Mouse (Mus musculus) heart, embryonic 14.5 days (tissue): ENCODE data around the gene Sfxn5. TPM values are rescaled to one million over a fixed set of nuclear protein-coding genes. Genes with fewer than 3 reads are reported as not detected.

Experiments
- ATAC-seq: fragments of 200-750 bp; cut with Nextera tagmentation; 2 replicates; pipeline ENCODE4 v1.8.0; 2017; ENCODE audit warnings: low read depth, moderate TSS enrichment; ENCODE audit not compliant: insufficient number of reproducible peaks, insufficient read depth, low FRiP score
- H3K27ac ChIP-seq, 2 experiments: fragments of 200-500 bp in 1 of 2; fragments of 300-500 bp in 1 of 2; sonication (generic) in 1 of 2; replicated peaks in 1 of 2; 2 replicates each; pipeline ENCODE4 v1.5.1; 2012 to 2014; ENCODE audit warnings: low read depth in 2 of 2, low read length in 2 of 2, control low read depth in 1 of 2, mild to moderate bottlenecking in 1 of 2, mixed read lengths in 1 of 2; ENCODE audit not compliant: control insufficient read depth in 1 of 2, insufficient read depth in 1 of 2
- H3K27me3 ChIP-seq: fragments of 300-500 bp; sonication (generic); 2 replicates; pipeline ENCODE4 v1.6.1; 2014; ENCODE audit warnings: mild to moderate bottlenecking, low read length, control low read depth; ENCODE audit not compliant: control insufficient read depth, insufficient read depth
- H3K36me3 ChIP-seq: fragments of 300-500 bp; sonication (generic); 2 replicates; pipeline ENCODE4 v1.6.1; 2014; ENCODE audit warnings: mild to moderate bottlenecking, control low read depth, low read length, mixed read lengths; ENCODE audit not compliant: control insufficient read depth, insufficient read depth
- H3K4me1 ChIP-seq, 2 experiments: fragments of 200-500 bp in 1 of 2; fragments of 300-500 bp in 1 of 2; sonication (generic) in 1 of 2; 2 replicates each; pipeline ENCODE4 v1.6.1; 2012 to 2014; ENCODE audit warnings: low read length in 2 of 2, control low read depth in 1 of 2, mixed read lengths in 1 of 2; ENCODE audit not compliant: control insufficient read depth in 2 of 2, insufficient read depth in 2 of 2
- H3K4me2 ChIP-seq: fragments of 300-500 bp; sonication (generic); 2 replicates; pipeline ENCODE4 v1.6.1; 2014; ENCODE audit warnings: mild to moderate bottlenecking, low read length
- H3K4me3 ChIP-seq, 2 experiments: fragments of 200-500 bp in 1 of 2; fragments of 300-500 bp in 1 of 2; sonication (generic) in 1 of 2; 2 replicates each; pipeline ENCODE4 v1.5.1; 2012 to 2014; ENCODE audit warnings: low read length in 2 of 2, mild to moderate bottlenecking in 2 of 2, control low read depth in 1 of 2, low read depth in 1 of 2, moderate library complexity in 1 of 2; ENCODE audit not compliant: control insufficient read depth in 1 of 2, insufficient read depth in 1 of 2
- H3K9ac ChIP-seq: fragments of 300-500 bp; sonication (generic); 2 replicates; pipeline ENCODE4 v1.6.1; 2014; ENCODE audit warnings: mild to moderate bottlenecking, low read length
- H3K9me3 ChIP-seq: fragments of 300-500 bp; sonication (generic); 2 replicates; pipeline ENCODE4 v1.6.1; 2016; ENCODE audit warnings: low read length, control low read depth; ENCODE audit not compliant: control insufficient read depth
- WGBS: fragments of 180-500 bp; shearing (Covaris S2); extraction: QIAGEN DNeasy Blood & Tissue Kit; methylation state at CpG from one replicate; pipeline ENCODE4 v1.1.7; 2014; 5-methylcytosine and 5-hydroxymethylcytosine counted together
- polyA plus RNA-seq: library from polyadenylated mRNA; unstranded; fragments of >200 nt; fragmentation: Nextera tagmentation; extraction: Ambion mirVana; gene quantifications from 2 replicates; pipeline ENCODE4 v1.2.1, GENCODE M21; 2014

The Sfxn5 gene
- polyA plus RNA-seq, 1 experiment from 2014 or later, result 2.7 TPM

DNA sequence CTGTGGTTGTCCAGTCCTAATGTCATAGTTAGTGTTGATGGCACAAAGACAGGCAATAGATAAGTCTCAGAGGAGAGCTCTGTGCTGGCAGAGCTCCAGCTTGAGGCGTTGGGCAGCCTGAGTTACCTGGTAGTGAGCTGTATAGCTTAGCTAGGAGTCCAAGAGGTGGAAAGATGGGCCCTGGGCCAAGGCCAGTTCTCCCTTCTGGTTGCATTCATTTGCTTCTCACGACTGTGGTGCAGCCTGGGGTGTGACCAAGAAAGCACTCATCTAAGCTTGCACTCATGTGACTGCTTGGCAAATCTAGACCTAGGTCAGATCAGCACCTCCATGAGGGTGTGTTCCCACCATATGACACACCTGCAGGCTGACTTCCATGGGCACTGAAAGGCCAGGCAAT lies 135.3 kb downstream of the Sfxn5 start:
- no peak overlapping the region for H3K4me2 ChIP-seq
- H3K27ac ChIP-seq, result no peak overlapping the region
- H3K4me1 ChIP-seq, result peaks cover 2 to 4% of the 10 kb centered on the region in 2 experiments; a peak in 2 of 4 replicates
- peaks cover 59% of the 10 kb centered on the region for H3K27me3 ChIP-seq
- no peaks in the 10 kb centered on the region for H3K9me3 ChIP-seq
- H3K4me3 ChIP-seq, result no peak overlapping the region
- H3K36me3 ChIP-seq, result no peaks in the 10 kb centered on the region
- no peak for ATAC-seq
- H3K9ac ChIP-seq, result no peak overlapping the region
- WGBS, result 32% methylated on average over 2 of the region's 2 CpGs

DNA sequence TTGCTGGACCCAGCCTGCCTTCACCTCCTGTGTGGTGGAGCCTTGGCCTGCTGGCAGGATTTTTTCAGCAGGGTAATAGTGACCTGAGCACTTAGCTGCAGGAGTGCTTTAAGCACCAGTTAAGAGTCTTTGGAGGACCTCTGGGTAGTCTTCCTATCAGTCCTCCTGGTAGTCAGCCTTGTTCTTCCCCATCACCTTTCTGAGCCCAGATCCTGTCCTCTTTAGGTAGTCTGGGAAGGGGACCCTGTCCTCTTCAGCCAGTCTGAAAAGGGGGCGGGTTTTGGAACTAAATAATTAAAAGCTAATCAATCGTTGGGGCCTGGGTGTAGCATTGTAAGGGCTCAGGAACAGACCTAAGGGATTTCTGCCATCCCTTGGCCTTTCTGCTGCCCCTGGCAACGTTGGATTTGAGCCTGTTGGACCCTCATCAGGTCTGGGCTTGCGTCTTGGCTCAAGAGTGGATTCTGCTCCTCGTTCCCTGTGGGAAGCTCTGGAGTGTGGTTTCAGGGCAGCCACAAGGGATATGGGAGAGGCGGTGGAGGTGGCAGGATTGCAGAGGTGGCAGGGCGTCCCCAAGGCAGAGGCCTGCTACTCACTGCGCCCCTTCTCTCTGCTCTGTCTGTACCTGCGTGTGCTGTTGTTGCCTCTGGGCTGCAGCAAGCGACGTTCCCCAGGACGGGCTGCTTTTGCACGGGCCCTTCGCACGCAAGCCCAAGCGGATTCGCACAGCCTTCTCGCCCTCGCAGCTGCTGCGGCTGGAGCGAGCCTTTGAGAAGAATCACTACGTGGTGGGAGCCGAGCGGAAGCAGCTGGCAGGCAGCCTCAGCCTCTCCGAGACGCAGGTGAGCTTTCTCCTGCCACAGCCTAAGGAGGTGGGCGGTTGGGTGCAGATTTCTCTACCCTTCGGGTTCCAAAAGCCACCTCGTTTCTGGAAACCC lies 139.6 kb downstream of the Sfxn5 start:
- WGBS, result 8% methylated on average over 29 of the region's 29 CpGs
- Histone ChIP-seq H3K9ac (no peak overlapping the region), H3K4me2 (0 out of 2 replicates have a peak overlapping the region, but pooled peaks have one; percentile 7), H3K27ac (no peak overlapping the region), H3K4me3 (no peak overlapping the region), H3K36me3 (no peaks in the 10 kb centered on the region), H3K27me3 (peaks cover 86% of the 10 kb centered on the region), H3K4me1 (peaks cover 2 to 9% of the 10 kb centered on the region in 2 experiments; a peak in 2 of 4 replicates), H3K9me3 (no peaks in the 10 kb centered on the region)
- ATAC-seq, result no peak

DNA sequence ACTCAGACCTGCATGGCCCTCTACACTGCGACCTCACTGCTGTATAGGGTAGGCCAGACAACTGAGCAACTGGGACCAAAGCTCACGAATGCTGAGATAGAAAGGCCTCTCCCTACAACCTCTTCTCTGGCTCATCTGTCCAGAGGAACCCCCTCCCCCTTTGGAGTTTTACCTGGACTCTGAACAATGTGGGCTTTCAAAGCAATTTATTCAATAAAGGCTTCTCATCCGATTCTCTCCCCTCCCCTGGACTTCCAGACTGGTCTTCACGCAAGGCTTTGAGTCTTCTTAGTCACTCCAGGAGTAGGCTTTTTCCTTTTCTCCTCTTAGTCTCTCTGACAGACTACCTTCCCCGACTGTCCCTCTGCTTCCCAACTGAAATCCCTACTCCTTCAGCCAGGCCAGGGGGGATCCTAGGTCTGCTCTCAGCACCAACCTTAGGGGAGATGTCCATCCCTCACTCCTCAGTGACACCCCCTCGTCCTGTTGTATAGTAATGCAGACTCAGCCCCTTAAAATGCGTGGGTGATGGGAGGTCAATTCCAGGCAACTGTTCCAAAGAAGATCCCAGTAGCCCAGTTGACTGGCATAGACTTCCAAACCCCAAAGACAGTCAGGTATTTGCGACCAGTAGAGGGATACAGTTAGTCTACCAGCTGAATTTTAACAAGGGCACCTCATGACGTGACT lies 141.3 kb downstream of the Sfxn5 start:
- 21% methylated on average over 9 of the region's 9 CpGs for WGBS

DNA sequence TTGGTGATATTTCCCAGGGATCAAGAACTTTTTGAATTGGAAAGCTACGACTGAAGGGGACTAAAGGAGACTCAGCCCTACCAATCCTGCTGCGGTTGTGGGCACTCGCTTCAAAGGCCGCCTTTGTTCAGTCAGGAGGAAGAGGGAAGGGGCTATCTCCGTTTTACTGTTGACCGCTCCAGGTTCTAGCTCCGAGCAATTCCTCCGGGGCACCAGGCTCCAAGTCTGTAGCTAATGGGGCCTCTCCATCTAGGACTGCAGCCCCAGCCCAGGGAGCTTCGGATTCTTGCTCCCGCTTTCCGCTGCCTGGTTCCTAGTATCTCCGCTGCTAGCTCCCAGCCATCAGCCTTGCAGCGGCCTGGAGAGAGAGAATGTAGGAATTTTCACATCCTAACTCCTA lies 142.6 kb downstream of the Sfxn5 start:
- Histone ChIP-seq H3K9ac (no peak overlapping the region), H3K27me3 (peaks cover 100% of the 10 kb centered on the region), H3K4me2 (peak overlapping the region; percentile 65), H3K4me3 (peak overlapping the region; percentile 41 to 42), H3K27ac (no peak overlapping the region), H3K9me3 (no peaks in the 10 kb centered on the region), H3K4me1 (peaks cover 5 to 21% of the 10 kb centered on the region in 2 experiments; a peak in 3 of 4 replicates), H3K36me3 (no peaks in the 10 kb centered on the region)
- no peak for ATAC-seq
- WGBS, result 3% methylated on average over 12 of the region's 13 CpGs

More for the DNA sequence above, 141.3 kb downstream of the Sfxn5 start:
- no peak overlapping the region for H3K4me2 ChIP-seq
- H3K4me1 ChIP-seq, result peaks cover 5 to 18% of the 10 kb centered on the region in 2 experiments; a peak in 3 of 4 replicates
- H3K4me3 ChIP-seq, result no peak overlapping the region
- no peak overlapping the region for H3K27ac ChIP-seq
- no peak for ATAC-seq
- peaks cover 98% of the 10 kb centered on the region for H3K27me3 ChIP-seq
- H3K9me3 ChIP-seq, result no peaks in the 10 kb centered on the region
- H3K9ac ChIP-seq, result no peak overlapping the region
- no peaks in the 10 kb centered on the region for H3K36me3 ChIP-seq

DNA sequence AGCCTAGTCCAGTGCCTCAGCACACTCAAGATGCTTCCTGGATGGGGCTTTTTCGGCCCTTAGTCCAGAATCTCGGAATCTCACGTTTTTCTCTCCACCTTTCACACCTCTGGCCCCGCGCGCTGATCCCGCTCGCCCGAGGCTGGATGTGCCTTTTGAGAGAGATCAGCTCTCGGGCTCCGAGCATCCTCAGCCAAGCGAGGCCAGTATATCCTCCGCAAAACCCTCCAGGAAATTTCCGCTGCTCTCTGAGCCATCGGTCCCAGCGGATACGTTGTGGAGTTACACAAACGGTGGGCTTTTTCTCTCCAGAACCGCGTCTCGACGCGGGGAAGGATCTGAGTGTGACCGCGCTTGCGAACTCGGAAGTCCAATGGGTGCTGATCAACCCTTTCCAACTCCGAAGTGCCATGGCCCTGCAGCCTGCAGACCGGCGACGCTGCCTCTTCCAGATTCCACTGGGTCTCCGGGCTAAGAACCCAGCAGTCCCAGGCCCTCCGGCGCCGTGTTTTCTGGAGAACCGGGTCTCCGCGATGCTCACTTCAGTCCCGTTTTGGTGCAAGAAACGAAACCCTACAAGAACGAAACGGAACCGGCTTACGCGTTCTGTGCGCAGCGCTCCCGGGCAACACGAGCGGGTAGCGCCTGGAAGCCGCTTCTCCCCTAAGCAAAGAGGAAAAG lies 143.2 kb downstream of the Sfxn5 start:
- peaks cover 5 to 21% of the 10 kb centered on the region in 2 experiments; a peak in 3 of 4 replicates for H3K4me1 ChIP-seq
- H3K27me3 ChIP-seq, result peaks cover 99% of the 10 kb centered on the region
- peak overlapping the region; percentile 41 to 42 for H3K4me3 ChIP-seq
- peak overlapping the region; percentile 65 for H3K4me2 ChIP-seq
- no peak for ATAC-seq
- no peaks in the 10 kb centered on the region for H3K36me3 ChIP-seq
- 1% methylated on average over 52 of the region's 52 CpGs for WGBS
- no peak overlapping the region for H3K27ac ChIP-seq
- no peaks in the 10 kb centered on the region for H3K9me3 ChIP-seq
- no peak overlapping the region for H3K9ac ChIP-seq

DNA sequence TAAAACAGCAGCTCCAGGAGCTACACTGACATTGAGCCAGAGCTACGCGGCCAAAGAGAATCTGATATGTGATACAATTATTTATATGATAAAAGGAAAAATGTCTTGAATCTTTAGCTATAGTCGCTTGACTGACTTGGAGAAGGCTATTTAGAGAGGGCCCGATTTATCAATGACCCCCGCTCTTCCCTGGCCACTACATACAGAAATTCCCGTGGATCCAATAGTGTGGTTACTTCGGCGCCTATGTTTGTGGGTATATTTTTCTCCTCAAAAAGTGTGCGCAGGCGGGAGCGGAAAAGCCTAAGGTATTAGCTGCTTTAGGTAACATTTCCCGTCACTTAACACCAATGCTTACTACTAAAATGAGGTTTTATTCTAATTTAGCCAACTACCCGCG lies 143.9 kb downstream of the Sfxn5 start:
- no peak overlapping the region for H3K4me3 ChIP-seq
- WGBS, result 8% methylated on average over 14 of the region's 14 CpGs
- no peaks in the 10 kb centered on the region for H3K36me3 ChIP-seq
- no peak overlapping the region for H3K27ac ChIP-seq
- H3K9me3 ChIP-seq, result no peaks in the 10 kb centered on the region
- H3K4me1 ChIP-seq, result peaks cover 5 to 21% of the 10 kb centered on the region in 2 experiments; a peak in 3 of 4 replicates
- H3K27me3 ChIP-seq, result peaks cover 96% of the 10 kb centered on the region
- no peak overlapping the region for H3K9ac ChIP-seq
- no peak overlapping the region for H3K4me2 ChIP-seq
- no peak for ATAC-seq
